Mouse (Mus musculus) heart, embryonic 16.5 days (tissue): ENCODE results near the gene Peak1. TPM values are rescaled to one million over a fixed set of nuclear protein-coding genes. Genes with fewer than 3 reads are reported as not detected.

Experiments used
- ATAC-seq: fragments of 200-750 bp; cut with Nextera tagmentation; replicated peaks from 2 replicates; pipeline ENCODE4 v1.8.0; 2017; ENCODE audit warnings: moderate number of reproducible peaks; ENCODE audit not compliant: insufficient read depth, low FRiP score; ENCODE audit errors: extremely low read depth
- H3K27ac ChIP-seq: fragments of 300-500 bp; sonication (generic); 2 replicates; pipeline ENCODE4 v1.5.1; 2014; ENCODE audit warnings: mild to moderate bottlenecking, low read length, control low read depth, moderate library complexity
- H3K27me3 ChIP-seq: fragments of 300-500 bp; sonication (generic); 2 replicates; pipeline ENCODE4 v1.6.1; 2014; ENCODE audit warnings: low read length, mixed read lengths; ENCODE audit not compliant: control insufficient read depth, insufficient read depth
- H3K36me3 ChIP-seq: fragments of 300-500 bp; sonication (generic); 2 replicates; pipeline ENCODE4 v1.6.1; 2014; ENCODE audit not compliant: control insufficient read depth, insufficient read depth
- H3K4me1 ChIP-seq: fragments of 300-500 bp; sonication (generic); 2 replicates; pipeline ENCODE4 v1.6.1; 2014; ENCODE audit warnings: low read length, mixed read lengths; ENCODE audit not compliant: control insufficient read depth, insufficient read depth
- H3K4me2 ChIP-seq: fragments of 300-500 bp; sonication (generic); 2 replicates; pipeline ENCODE4 v1.6.1; 2014; ENCODE audit warnings: low read depth, mild to moderate bottlenecking, control low read depth, low read length
- H3K4me3 ChIP-seq: fragments of 300-500 bp; sonication (generic); 2 replicates; pipeline ENCODE4 v1.5.1; 2014; ENCODE audit warnings: mild to moderate bottlenecking, control low read depth, low read length
- H3K9ac ChIP-seq: fragments of 300-500 bp; sonication (generic); 2 replicates; pipeline ENCODE4 v1.6.1; 2014; ENCODE audit warnings: low read length, control low read depth
- H3K9me3 ChIP-seq: fragments of 300-500 bp; sonication (generic); replicated peaks from 2 replicates; pipeline ENCODE4 v1.6.1; 2016; ENCODE audit warnings: low read length; ENCODE audit not compliant: control insufficient read depth
- WGBS: fragments of 180-500 bp; shearing (Covaris S2); extraction: QIAGEN DNeasy Blood & Tissue Kit; methylation state at CpG from one replicate; pipeline ENCODE4 v1.1.7; 2014; 5-methylcytosine and 5-hydroxymethylcytosine counted together
- microRNA-seq: library from miRNA; unstranded; fragments of <30 nt; microRNA quantifications from one replicate; pipeline ENCODE4, GENCODE M21; 2017
- polyA plus RNA-seq: library from polyadenylated mRNA; unstranded; fragments of >200 nt; fragmentation: Nextera tagmentation; extraction: Ambion mirVana; gene quantifications from 2 replicates; pipeline ENCODE4 v1.2.1, GENCODE M21; 2015

Peak1 gene
- polyA plus RNA-seq, 1 experiment from 2014 or later: 12.8 TPM

GRCm38 (mm10) chr9:56154572-56154971 is 263.3 kb downstream of the Peak1 start:
- Histone ChIP-seq H3K4me1 (peaks cover 46% of the 10 kb centered on the region), H3K27ac (no peak overlapping the region), H3K9ac (no peak overlapping the region), H3K36me3 (0 out of 2 replicates have a peak, but pooled peaks cover 2% of the 10 kb centered on the region), H3K9me3 (0 out of 2 replicates have a peak, but pooled peaks cover 4% of the 10 kb centered on the region), H3K27me3 (no peaks in the 10 kb centered on the region), H3K4me2 (no peak overlapping the region), H3K4me3 (no peak overlapping the region)
- 83% methylated on average over 5 of the region's 5 CpGs for WGBS
- no peak for ATAC-seq

- WGBS: 57% methylated on average over 4 of the region's 4 CpGs
- peak overlapping the region; percentile 87 for H3K27ac ChIP-seq
- H3K9me3 ChIP-seq: 0 out of 2 replicates have a peak, but pooled peaks cover 4% of the 10 kb centered on the region
- H3K36me3 ChIP-seq: 0 out of 2 replicates have a peak, but pooled peaks cover 2% of the 10 kb centered on the region
- peak overlapping the region; percentile 44; the same call in 1 of the 2 replicates for H3K9ac ChIP-seq
- no peaks in the 10 kb centered on the region for H3K27me3 ChIP-seq
- no peak for ATAC-seq
- peak overlapping the region; percentile 29 for H3K4me2 ChIP-seq
- H3K4me3 ChIP-seq: no peak overlapping the region
- peaks cover 41% of the 10 kb centered on the region for H3K4me1 ChIP-seq
Observed at GRCm38 (mm10) chr9:56152482-56153007, 265.3 kb downstream of the Peak1 start.

- peak overlapping the region; percentile 87 for H3K27ac ChIP-seq
- peak overlapping the region; percentile 4 for H3K4me3 ChIP-seq
- no peaks in the 10 kb centered on the region for H3K27me3 ChIP-seq
- peaks cover 3% of the 10 kb centered on the region; the same call in 1 of the 2 replicates for H3K36me3 ChIP-seq
- peak overlapping the region; percentile 44; the same call in 1 of the 2 replicates for H3K9ac ChIP-seq
- peak; percentile 86 for ATAC-seq
- WGBS: 29% methylated on average over 7 of the region's 7 CpGs
- peaks cover 42% of the 10 kb centered on the region for H3K4me1 ChIP-seq
- H3K4me2 ChIP-seq: peak overlapping the region; percentile 29
- 0 out of 2 replicates have a peak, but pooled peaks cover 4% of the 10 kb centered on the region for H3K9me3 ChIP-seq
Observed at GRCm38 (mm10) chr9:56151745-56152481, 266.0 kb downstream of the Peak1 start.

Small RNA genes within 50 kb of the gene (microRNA-seq; reads per million reads assigned to microRNA genes)
- gene Gm24270: 1.2 reads per million

Other genes with a start within 250 kb of the Peak1 start
- 54.1 and 54.6 TPM in 2 replicates for gene Hmg20a, start 542 bp upstream of the Peak1 start, polyA plus RNA-seq